Mouse (Mus musculus): ENCODE measurements around the gene Zfp580. TPM values are rescaled to one million over a fixed set of nuclear protein-coding genes. Genes with fewer than 3 reads are reported as not detected.

Zfp580 gene
- total RNA-seq, 2 experiments from 2014 or later = 34.5 to 35.2 TPM

Other genes with a start within 250 kb of the Zfp580 start
- 100 to 1,000 TPM; 103 to 109 TPM for gene Ube2s, start 238.9 kb upstream of the Zfp580 start, total RNA-seq (2021)
- 100 to 1,000 TPM; 176 to 202 TPM for gene Shisa7, start 206.8 kb upstream of the Zfp580 start, total RNA-seq (2021)
- 1 to 10 TPM; 4.0 to 7.8 TPM for gene Isoc2b, start 181.3 kb upstream of the Zfp580 start, total RNA-seq (2021)
- 10 to 100 TPM; 11.4 to 13.6 TPM for gene Isoc2a, start 174.4 kb upstream of the Zfp580 start, total RNA-seq (2021)
- under 1 TPM; 0.51 to 0.62 TPM for gene Gm36210, start 145.0 kb upstream of the Zfp580 start, total RNA-seq (2021)
- 10 to 100 TPM; 12.7 to 13.2 TPM for gene Zfp628, start 136.3 kb upstream of the Zfp580 start, total RNA-seq (2021)
- 100 to 1,000 TPM; 119 to 120 TPM for gene Nat14, start 129.5 kb upstream of the Zfp580 start, total RNA-seq (2021)
- 1 to 10 TPM; 2.9 to 3.8 TPM for gene Ssc5d, start 125.8 kb upstream of the Zfp580 start, total RNA-seq (2021)
- gene Sbk2, start 87.1 kb upstream of the Zfp580 start, total RNA-seq (2021) = under 1 TPM; 0.27 to 0.30 TPM
- gene Sbk3, start 80.4 kb upstream of the Zfp580 start, total RNA-seq (2021) = 1 to 10 TPM in 1 of 2 experiments, under 1 TPM in 1; 0.70 to 1.4 TPM
- 10 to 100 TPM; 31.6 to 35.9 TPM for gene Zfp579, start 55.4 kb upstream of the Zfp580 start, total RNA-seq (2021)
- gene Zfp524, start 37.1 kb upstream of the Zfp580 start, total RNA-seq (2021) = 1 to 10 TPM; 6.5 to 8.1 TPM
- gene Fiz1, start 36.8 kb upstream of the Zfp580 start, total RNA-seq (2021) = 10 to 100 TPM; 19.6 to 25.1 TPM
- not detected for gene Gm44973, start 36.0 kb upstream of the Zfp580 start, total RNA-seq (2021)
- 10 to 100 TPM; 33.5 to 39.7 TPM for gene Zfp865, start 31.2 kb upstream of the Zfp580 start, total RNA-seq (2021)
- gene Ccdc106, start 31.0 kb upstream of the Zfp580 start, total RNA-seq (2021) = 10 to 100 TPM; 56.9 to 61.9 TPM
- gene 4632433K11Rik, start 17.4 kb upstream of the Zfp580 start, total RNA-seq (2021) = not detected
- gene Zfp784, start 13.1 kb upstream of the Zfp580 start, total RNA-seq (2021) = 1 to 10 TPM; 5.1 to 5.4 TPM
- gene U2af2, start 10.6 kb downstream of the Zfp580 start, total RNA-seq (2021) = 100 to 1,000 TPM; 183 to 184 TPM
- gene Epn1, start 28.7 kb downstream of the Zfp580 start, total RNA-seq (2021) = 100 to 1,000 TPM; 523 to 530 TPM
- gene Rfpl4, start 65.4 kb downstream of the Zfp580 start, total RNA-seq (2021) = not detected
- not detected for gene Rasl2-9, start 74.4 kb downstream of the Zfp580 start, total RNA-seq (2021)
- gene Vmn1r55, start 98.1 kb downstream of the Zfp580 start, total RNA-seq (2021) = not detected
- gene Vmn1r56, start 145.2 kb downstream of the Zfp580 start, total RNA-seq (2021) = not detected
- gene Vmn1r57, start 167.0 kb downstream of the Zfp580 start, total RNA-seq (2021) = not detected

Measured in layer of hippocampus, postnatal 36 days (tissue).